Mouse (Mus musculus): ENCODE measurements around the gene Gm28372.
"Not testable (repeated sequence)": the region's sequence is repeated elsewhere in the genome, so short reads cannot be mapped to it uniquely, and the experiment has no call there.

Gm28372 gene

DNA sequence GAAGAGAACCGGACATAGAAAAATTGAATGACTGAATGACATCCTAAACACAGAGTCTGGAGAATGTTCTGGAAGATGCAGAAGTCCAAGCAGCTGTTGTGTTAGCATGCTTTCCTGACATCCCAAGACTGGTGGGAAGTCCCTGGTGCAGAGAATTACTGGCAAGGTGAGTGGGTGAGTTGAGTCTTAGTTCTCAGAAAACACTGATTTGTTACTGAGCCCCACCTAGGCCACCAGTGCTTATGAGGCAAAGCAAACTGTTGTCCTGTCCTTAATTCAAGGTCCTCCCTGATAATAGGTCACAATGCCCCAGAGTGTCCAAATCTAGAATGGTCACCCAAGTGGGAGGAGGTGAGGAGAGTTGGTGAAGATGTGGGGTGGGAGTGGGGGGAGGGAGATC, at the start of gene Gm28372, which contains the start of gene 1700020A23Rik:
Gene Gm28372, plus strand, starts transcription at position 301 of the 400 bp plus-strand sequence.
Gene 1700020A23Rik, plus strand, starts transcription at position 321 of the 400 bp plus-strand sequence.
- no peak for DNase-seq (ENCODE audit: low spot score in 2 of 2)

DNA sequence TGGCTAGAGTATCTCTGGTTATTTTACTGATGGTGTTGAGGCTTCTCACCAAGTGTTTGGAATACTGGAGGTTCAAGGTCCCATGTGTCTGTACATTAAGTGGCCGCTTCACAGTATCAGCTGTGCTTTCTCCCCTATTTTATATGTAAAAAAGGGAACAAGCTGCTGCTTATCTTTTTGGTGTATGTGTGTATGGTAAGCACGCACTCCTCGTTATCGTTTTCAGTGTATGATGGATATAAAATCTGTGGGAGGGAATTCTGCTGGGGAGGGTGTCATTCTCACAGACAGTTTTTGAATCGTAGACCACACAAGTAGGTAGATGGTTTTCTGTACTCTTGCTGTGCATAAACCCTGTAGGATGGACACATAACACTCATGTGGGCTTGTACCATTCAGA, 47.5 kb upstream of the Gm28372 start:
- no peak for DNase-seq (ENCODE audit: low spot score in 2 of 2)

DNA sequence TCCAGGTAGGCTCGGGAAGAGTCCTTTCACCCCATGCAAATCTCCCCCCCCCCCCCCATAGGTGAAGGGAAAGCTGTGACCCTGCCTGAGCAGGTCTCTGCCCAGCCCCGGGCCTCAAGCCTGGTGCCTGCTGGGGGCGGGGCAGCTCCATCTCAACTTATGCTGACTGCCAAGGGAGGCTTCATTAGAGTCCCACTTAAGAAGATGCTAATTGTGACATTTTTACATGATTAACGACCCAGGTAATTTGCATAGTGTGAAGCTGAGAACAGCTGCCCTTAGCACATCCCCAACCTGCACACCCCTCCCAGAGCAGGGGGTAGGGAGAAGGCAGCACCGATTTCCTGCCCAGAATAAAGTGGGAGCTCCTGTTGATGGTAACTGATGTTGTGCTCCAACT, 46.2 kb upstream of the Gm28372 start:
- no peak for DNase-seq (ENCODE audit: low spot score in 2 of 2)

DNA sequence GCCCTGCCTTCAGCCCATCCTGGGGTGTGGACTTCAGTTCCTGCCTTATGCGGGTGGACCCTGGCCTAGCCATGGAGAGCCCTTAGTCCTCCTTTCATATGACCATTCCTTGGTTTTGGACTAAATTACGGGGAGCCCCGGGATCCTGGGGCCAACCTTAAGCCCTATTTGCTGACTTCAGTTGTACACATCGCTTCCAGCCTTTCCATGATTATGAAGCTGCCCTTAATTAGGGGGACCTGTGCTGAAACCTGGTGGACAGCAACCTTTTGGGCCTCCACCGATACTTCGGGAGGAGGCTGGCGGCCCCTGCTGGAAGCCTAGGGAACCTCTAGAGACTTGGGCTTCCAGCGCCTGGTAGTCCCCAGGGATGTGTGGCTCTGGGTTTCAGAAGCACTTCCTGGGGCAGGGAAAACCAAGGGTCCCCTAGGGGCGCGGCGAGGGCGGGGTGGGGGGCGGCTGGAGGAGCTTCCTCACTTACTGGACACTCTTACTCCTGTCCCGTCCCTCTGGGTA, 42.5 kb upstream of the Gm28372 start:
- peak; percentile 34 to 72 for DNase-seq (ENCODE audit: low spot score in 2 of 2)

DNA sequence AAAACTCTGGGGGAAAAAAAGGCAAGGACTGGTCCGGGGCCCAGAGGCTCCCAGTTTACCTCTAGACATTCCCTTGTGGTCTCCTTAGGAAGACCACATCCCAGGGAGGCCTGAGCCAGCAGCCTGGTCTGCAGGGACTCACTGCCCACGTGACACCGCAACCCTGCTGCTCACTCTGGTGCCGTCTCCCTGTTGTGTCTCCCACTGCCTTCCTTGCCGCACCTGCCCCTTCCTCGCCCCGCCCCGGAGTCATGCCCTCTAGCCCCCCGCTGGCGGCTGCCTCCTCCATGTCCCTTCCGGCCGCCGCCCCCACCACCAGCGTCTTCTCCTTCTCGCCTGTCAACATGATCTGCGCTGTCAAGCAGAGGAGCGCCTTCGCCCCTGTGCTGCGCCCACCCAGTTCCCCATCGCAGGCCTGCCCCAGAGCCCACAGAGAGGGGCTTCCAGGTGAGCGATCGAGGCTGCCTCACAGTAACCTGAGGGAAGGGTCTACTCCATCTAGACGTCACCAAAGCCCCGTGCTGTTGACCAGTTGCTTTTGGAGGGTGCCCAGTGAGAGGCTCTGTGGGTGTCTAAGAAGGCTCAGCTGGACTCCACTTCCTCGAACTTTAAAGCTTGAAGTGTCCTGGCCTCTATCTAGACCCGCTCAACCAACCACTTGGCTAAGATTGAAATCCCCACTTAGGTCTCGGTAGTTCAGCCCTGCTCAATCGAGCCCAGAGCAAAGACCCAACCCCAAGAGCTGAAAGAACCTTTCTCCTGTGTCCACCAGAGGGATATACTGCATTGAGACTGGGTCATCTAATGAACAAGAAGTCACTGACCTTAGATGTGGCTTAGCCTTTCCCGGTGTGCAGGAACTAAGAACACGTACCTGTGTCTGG, 39.6 kb upstream of the Gm28372 start:
- DNase-seq (ENCODE audit: low spot score in 2 of 2), result no peak

DNA sequence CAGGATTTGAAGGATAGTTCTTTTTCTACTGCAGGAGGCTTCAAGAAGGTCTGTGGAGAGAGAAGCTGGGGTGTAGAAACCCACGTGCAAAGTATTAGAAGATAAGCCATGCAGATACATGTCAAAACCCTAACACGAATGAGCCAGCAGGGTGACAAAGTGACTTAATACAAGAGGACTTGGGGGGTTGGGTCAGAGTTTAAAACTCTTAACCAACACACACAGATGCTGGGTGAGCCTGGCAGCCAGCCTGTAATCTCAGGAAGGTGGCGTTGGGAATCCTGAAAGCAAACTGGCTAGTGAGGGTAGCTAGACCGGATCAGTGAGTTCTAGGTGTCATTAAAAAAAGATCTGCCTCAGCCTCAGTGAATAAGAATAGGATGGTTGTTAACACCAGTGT, 37.7 kb upstream of the Gm28372 start:
- no peak for DNase-seq (ENCODE audit: low spot score in 2 of 2)

DNA sequence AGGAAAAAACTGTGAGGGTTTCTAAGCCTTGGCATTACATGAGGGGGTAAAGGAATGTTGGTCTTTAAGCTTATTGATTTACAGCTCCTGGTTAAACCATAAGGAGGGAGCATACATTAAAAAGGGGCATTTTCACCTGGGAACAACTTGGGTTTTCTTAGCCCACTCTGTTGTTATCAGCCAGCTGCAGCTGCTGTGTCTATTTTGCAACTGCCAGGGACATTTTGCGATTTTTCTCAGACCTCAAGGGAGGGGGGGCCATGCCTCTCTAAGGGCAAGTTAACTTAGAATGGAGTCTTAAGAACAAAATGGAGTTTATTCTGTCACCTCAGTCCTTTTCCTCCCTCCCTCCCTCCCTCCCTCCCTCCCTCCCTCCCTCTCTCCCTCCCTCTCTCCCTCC, 32.0 kb upstream of the Gm28372 start:
- DNase-seq (ENCODE audit: low spot score in 2 of 2), result not testable (repeated sequence)

DNA sequence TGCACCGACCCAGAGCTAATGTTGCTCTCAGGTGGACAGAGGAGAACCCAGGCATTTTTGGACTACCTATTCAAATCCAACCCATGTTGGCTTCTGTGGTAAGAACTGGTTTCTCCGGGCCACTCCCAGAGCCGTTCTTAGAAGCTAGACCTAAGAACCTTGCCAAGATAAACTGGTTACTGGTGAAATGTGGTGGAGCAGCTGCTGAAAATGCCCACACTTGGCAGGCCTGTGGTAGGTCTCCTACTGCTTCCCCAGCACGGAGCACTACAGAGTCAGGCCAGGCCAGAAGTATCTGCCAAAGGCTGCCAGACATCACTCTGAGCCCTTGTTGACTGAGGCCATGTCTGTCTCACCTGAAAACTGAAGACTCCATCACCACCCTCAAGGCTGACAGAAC, 30.1 kb upstream of the Gm28372 start:
- DNase-seq (ENCODE audit: low spot score in 2 of 2), result no peak

DNA sequence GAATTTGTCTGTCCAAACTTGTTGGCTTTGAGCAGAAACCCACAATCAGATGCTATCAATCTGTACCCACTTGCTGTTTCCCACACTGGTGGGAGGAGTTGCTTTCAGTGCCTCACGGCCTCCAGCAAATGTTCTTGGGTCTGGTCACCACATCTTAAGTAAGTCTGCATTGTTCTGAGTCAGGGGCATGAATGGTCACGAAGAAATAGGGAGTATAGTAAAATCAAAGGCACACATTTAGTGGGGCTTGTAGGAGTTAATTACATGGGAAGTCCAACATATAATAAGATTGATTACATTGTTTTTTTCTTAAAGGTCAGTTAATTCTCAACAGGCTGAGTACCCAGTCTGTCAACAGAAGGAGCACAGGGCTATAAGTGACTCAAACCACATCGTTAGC, 21.8 kb upstream of the Gm28372 start:
- DNase-seq (ENCODE audit: low spot score in 2 of 2), result no peak

DNA sequence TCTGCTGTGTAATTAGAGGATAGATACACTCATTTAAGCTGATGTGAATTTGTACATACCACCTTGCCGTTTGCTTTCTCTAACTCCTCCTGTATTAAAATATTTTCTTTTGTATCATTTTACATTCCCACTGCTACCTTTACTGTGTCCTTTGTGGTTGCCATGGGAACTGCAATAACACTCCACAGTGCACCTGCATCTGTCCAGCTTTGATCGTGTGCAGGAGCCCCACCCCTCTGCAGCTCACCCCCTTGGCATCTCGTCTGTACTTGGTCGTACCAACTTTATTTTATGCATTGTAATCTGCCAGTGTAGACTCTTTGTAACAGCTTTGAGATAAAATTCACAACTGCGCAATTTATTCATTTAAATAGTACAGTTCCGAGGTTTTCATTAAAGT, 21.1 kb upstream of the Gm28372 start:
- DNase-seq (ENCODE audit: low spot score in 2 of 2), result no peak

DNA sequence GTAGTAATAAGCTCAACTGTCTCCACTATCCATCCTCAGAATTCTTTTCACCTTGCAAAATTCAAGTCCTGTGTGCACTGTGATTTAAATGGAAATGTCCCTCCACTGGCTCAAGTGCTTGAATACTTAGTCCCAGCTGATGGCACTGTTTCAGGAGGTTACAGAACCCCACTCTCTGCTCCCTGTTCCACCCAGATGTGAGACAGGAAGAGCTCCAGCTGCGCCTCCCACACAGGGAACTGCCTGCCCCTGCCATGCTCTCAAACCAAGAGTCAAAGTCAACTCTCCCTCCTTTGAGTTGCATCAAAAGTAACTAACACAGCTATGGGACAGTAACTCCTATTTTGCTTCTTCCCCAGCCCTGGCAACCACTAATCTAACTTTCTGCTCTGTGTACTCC, 18.8 kb upstream of the Gm28372 start:
- DNase-seq (ENCODE audit: low spot score in 2 of 2), result no peak

DNA sequence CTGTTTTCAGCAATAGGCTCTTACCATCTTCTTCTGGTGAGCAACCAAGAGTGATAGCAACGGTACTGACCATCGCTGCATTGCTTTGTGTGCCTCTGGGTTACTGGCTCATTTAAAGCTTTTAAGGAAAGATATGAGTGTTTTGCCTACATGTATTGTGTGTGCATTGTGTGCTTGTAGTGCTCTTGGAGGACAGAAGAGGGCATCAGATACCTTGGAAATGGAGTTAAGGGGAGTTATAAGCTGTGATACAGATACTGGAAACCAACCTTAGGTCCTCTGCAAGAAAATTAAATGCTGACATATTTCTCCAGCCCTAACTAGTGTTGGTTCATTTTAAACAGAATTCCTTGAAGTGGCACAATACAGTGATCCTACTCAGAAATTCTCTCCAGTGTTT, 16.2 kb upstream of the Gm28372 start:
- DNase-seq (ENCODE audit: low spot score in 2 of 2), result no peak

DNA sequence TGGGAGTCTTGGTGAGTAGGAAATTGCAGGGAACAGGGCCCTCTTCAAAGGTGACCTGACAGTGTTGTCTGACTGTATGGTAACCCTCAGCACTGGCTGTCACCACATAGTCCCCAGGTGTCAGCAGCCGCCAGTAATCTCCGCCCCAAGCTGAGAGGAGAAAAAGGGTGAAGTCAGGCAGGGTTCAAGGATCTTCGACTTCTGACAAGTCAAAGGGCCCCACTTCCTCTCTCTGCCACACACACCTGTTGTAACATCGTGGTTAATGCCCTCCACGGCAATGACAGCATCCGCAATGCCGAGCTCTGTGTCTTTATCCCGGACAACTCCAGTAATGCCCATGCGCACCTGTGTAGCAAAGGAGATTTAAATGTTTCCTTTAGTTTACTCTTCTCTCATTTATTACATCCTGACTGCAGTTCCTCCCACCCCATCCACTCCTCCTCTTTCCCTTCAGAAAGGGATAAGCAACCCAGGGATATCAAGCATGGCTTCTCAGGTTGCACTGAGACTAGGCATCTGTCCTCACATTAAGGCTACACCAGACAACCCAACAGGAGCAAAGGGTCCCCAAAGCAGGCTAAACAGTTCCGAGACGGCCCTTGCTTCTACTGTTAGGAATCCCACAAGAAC, 13.9 kb upstream of the Gm28372 start:
- DNase-seq (ENCODE audit: low spot score in 2 of 2), result no peak

DNA sequence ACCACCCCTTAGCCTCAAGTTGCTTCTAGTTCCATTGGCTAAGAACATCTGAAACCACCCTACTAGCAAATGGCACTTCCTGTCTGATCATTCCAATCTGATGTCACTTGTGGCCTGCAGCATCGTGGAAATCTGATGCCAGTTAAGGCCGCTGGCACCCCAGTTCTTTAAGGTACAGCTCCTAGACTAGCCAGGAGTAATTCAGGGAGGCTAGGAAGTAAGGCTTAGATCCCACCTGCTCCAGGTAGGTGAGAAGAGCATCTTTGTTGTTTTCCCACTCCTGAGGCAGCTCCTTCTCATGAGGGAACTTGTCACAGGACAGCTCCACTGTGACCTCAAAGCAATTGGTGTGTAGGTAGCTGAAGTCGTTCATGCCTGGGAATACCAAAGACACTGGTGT, 12.2 kb upstream of the Gm28372 start:
- no peak for DNase-seq (ENCODE audit: low spot score in 2 of 2)

DNA sequence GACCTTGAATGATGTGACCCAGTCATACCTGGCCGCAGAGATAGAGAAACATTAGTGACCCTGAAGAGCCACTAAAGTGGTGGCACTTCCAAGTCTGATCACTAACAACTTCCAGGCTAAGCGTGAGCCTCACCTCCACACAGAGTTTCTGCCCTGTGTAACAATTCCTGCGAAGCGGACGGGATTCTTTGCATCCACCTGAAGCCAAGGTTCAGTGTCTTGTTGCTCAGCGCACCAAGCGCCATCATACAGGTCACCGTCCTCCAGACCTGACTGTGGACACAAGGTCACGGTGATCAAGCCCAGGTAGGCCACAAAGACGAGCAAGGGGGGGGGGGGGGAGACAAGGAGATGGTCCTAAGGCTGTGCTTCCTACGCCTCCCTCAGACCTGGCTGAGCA, 9.3 kb upstream of the Gm28372 start:
- DNase-seq (ENCODE audit: low spot score in 2 of 2), result no peak

DNA sequence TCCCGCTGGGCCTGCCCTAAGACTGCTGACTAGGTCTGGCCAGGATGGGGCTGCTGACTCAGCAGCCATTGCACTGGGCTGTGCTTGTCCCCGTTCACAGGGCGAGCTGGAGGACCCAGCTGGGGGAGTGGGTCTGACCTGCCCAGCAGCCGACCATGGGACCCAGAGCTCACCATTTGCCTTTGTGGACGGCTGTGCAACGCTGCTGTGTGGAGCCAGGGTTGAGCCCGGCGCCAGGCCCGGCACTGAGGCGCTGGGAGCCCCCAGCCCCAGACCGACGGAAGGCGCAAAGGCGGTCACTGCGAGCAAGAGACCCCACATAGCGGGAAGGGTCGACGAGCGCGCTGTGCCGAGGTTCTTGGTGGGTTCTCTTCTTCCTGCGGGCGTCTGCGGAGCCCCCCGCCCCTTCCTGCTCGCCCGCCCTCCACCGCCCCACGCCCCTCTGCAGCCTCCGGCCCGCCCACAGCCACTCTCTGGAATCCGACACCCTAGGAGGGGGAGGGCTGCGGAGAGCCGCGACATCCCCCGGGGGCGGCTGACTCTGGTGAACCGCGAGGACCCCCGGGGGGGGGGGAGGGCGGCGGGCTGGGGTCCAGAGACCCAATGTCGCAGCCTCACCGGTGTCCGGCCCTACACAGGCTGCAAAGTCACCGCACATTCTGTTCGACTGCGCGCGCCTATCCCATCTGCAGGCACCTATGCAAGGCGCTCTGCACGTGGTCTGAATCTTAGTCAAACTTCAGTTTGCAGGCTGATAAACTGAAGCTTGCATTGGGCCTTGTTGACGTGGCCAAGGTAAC, 7.7 kb upstream of the Gm28372 start, which contains the start of gene Cpxm1:
Gene Cpxm1, minus strand, starts transcription at position 389 of the 800 bp plus-strand sequence.
- DNase-seq (ENCODE audit: low spot score in 2 of 2), result no peak

DNA sequence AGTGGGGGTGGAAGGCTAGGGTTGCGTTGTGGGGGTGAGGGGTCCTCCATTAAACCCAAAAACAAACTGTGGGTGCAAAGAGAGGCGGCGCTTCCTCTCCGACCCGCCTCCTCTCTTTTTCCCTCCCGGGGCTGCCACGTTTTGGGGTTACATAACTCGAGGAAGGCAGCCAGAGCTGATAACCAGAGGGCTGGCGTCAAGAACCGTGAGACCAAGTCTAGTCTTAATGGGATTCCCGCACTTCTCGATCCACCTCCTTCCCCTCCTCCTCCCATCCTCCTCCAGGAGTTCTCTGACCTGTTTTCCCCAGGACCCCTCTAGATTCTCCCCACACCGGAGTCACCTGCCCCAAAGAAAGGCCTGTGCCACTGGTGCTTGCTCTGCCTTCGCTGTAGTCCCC, 6.9 kb upstream of the Gm28372 start:
- DNase-seq (ENCODE audit: low spot score in 2 of 2), result no peak

DNA sequence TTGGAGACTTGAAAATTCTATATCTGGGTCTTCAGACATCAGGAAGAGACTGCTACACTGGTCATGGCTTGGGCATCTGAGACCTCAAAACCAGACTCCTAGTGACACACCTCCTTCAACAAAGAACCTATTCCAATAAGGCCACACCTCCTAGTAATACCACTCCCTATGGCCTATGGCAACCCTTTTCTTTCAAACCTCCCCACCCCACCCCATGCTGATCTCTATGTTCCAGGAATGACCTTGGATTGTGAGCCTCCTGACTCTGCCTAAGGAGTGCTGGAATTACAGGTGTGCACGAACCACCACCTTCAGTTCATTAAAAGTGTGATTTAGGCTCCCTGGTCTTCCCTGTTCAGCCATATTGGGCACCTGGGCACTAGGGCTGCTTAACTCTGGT, 5.0 kb upstream of the Gm28372 start:
- DNase-seq (ENCODE audit: low spot score in 2 of 2), result no peak

DNA sequence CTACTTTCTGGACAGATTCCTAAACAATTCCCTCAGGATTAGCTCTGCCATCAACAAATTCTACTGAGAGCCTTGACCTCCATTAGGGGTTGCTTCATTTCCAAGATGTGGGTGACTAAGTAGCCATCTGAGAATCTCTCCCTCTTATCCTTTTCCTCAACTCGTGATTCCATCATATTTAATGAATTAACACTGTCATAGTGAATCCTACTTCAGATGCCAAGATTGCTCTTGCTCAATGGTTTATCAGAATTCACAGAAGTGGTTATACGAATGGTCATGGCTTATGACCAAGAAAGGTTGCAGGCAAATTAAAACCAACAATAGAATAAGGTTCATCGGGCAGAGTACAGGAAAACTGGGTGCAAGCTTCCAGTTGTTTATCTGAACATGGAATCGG, 3.1 kb upstream of the Gm28372 start:
- DNase-seq (ENCODE audit: low spot score in 2 of 2), result no peak

DNA sequence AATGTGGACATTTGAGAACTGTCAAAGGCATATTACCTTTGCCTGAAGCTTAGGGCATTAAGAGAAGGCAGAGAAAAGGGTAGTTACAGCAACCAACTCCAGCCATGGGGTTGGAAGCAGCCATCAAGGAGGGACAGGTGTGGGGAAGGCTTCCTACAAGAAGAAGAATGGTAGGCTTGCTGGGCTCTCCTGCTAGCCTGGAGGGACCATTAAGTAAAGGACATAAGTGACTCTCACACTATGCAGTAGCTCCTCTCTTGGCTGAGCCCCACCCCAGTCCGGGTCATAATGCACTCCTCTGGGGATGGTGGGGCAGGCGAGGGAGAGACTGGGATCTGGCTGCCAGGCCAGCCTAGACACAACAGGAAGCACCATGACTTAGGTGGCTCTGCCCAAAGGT, 1.1 kb downstream of the Gm28372 start, which contains the start of gene Tmem239:
Gene Tmem239, plus strand, starts transcription at position 301 of the 400 bp plus-strand sequence.
- DNase-seq (ENCODE audit: low spot score in 2 of 2), result no peak

DNA sequence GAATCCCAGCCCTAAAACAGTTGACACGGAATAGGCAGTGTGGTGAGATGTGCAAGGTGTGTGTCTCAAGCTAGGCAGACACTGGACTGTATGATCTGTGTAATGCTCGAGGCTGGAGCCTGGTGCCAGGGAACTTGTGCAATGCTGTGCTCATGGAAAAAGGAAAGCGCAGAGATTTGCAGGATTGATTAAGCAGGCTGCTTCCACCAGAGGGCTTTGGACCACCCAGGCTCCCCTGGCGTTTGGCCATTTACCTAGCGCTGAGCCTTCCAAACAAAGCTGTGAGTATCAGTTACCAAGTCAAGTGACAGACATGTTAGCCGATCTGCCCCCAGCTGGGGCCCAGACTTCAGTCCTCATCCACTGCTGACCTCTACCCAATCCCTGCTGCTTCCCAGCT, 3.2 kb downstream of the Gm28372 start:
- DNase-seq (ENCODE audit: low spot score in 2 of 2), result no peak

Measured in spleen, postnatal 4 days (tissue).